Mouse (Mus musculus) lung, embryonic 15.5 days (tissue): ENCODE measurements at regions not wholly inside any gene's neighbourhood (a gene's known extent, or its start where the extent isn't known, plus 50 kb on each side); places are given as distances from the start of the nearest gene placed in this dataset.
A peak's percentile ranks its signal among the peaks of the same experiment; 100 is the strongest.

Experiments
- ATAC-seq: fragments of 200-750 bp; cut with Nextera tagmentation; 2 replicates; pipeline ENCODE4 v1.8.0; 2017; ENCODE audit warnings: moderate number of reproducible peaks, borderline replicate concordance; ENCODE audit not compliant: low FRiP score, low TSS enrichment; ENCODE audit errors: extremely low read depth
- H3K27ac ChIP-seq: fragments of 300-500 bp; sonication (generic); 2 replicates; pipeline ENCODE4 v1.5.1; 2015; ENCODE audit warnings: moderate library complexity, mild to moderate bottlenecking, inconsistent platforms
- H3K27me3 ChIP-seq: fragments of 300-500 bp; sonication (generic); 2 replicates; pipeline ENCODE4 v1.6.1; 2015; ENCODE audit warnings: inconsistent platforms
- H3K36me3 ChIP-seq: fragments of 300-500 bp; sonication (generic); 2 replicates; pipeline ENCODE4 v1.6.1; 2015; ENCODE audit warnings: inconsistent platforms
- H3K4me1 ChIP-seq: fragments of 300-500 bp; sonication (generic); 2 replicates; pipeline ENCODE4 v1.6.1; 2015; ENCODE audit warnings: inconsistent platforms
- H3K4me2 ChIP-seq: fragments of 300-500 bp; sonication (generic); 2 replicates; pipeline ENCODE4 v1.6.1; 2015; ENCODE audit warnings: inconsistent platforms, mild to moderate bottlenecking, moderate library complexity
- H3K4me3 ChIP-seq: fragments of 300-500 bp; sonication (generic); 2 replicates; pipeline ENCODE4 v1.5.1; 2015; ENCODE audit warnings: mild to moderate bottlenecking, inconsistent platforms
- H3K9ac ChIP-seq: fragments of 300-500 bp; sonication (generic); 2 replicates; pipeline ENCODE4 v1.6.1; 2015; ENCODE audit warnings: inconsistent platforms
- H3K9me3 ChIP-seq: fragments of 300-500 bp; sonication (generic); 2 replicates; pipeline ENCODE4 v1.6.1; 2016; ENCODE audit warnings: inconsistent platforms
- WGBS: fragments of 180-500 bp; shearing (Covaris S2); methylation state at CpG from one replicate; pipeline ENCODE4 v1.1.7; 2015; 5-methylcytosine and 5-hydroxymethylcytosine counted together

DNA sequence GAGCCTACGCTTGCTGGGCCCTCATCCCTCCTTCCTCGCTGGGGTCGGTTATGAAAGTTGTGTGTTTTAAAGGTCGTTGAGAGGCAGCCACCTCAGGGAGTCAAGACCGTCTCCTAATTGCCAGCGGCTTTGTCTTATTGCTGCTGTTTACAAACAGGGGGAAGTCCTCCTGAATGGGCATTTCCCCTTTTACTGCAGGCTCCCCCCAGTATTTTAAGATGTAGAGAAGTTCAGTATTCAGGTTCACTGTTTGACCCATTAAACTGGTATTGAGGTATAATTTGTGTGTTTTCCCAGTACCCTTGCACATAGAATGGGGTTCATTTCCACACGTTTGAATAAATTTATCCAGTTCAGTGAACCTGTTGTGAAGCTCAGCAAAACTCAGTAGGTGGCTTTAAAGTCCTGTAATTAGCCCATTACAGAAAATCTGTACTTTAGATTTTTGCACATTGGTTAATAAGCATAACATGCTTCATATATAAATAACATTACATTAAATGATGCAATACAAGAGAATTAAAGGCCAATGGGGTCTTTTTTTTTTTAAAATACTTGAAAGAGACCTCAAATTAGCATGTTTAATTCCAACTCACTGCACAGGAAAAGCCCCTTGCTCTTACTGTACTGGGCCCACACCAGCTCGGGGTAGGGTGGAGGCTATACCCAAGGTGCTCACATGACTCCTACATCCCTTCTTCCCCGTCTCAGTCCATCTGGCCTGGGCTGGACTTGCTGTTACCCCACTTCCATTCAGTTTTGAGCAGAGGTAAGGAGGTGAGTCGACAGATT lies 63.7 kb downstream of the Nkx2-1 start:
- no peaks in the 10 kb centered on the region for H3K27me3 ChIP-seq
- no peaks in the 10 kb centered on the region for H3K36me3 ChIP-seq
- H3K9ac ChIP-seq, result no peak overlapping the region
- H3K27ac ChIP-seq, result no peak overlapping the region
- no peak for ATAC-seq
- no peak overlapping the region for H3K4me3 ChIP-seq
- H3K9me3 ChIP-seq, result no peaks in the 10 kb centered on the region
- 69% methylated on average over 10 of the region's 10 CpGs for WGBS
- H3K4me1 ChIP-seq, result no peaks in the 10 kb centered on the region
- H3K4me2 ChIP-seq, result no peak overlapping the region

DNA sequence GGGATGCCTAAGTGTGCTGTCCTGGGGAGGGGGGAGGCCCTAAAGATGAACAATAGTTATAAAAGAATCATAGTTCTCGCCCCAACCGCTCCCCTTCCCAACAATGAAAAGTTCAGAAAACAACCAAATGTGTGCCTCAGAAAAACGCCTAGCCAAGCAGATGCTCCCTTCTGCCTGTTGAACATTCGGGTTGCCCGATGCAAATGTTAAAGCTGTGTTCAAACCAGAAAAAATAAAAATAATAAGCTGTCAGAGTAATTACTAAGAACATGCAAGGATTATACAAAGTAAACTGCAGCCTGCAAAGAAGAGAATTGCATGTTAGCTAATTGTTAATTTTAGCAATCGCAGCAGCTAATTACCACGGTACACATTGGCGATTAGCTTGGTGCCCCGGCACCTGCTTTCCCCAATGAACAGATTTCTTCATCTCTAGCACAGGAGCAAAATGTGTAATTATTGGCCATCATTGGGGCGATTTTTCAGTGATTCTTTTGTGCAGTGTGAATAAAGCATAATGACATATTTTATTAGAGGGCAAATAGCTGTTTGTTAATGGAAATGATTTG lies 65.7 kb downstream of the Nkx2-1 start:
- Histone ChIP-seq H3K4me3 (no peak overlapping the region), H3K4me1 (no peaks in the 10 kb centered on the region), H3K4me2 (no peak overlapping the region), H3K9ac (no peak overlapping the region), H3K9me3 (no peaks in the 10 kb centered on the region), H3K27me3 (no peaks in the 10 kb centered on the region), H3K27ac (no peak overlapping the region), H3K36me3 (no peaks in the 10 kb centered on the region)
- ATAC-seq, result no peak
- WGBS, result 75% methylated on average over 10 of the region's 10 CpGs

DNA sequence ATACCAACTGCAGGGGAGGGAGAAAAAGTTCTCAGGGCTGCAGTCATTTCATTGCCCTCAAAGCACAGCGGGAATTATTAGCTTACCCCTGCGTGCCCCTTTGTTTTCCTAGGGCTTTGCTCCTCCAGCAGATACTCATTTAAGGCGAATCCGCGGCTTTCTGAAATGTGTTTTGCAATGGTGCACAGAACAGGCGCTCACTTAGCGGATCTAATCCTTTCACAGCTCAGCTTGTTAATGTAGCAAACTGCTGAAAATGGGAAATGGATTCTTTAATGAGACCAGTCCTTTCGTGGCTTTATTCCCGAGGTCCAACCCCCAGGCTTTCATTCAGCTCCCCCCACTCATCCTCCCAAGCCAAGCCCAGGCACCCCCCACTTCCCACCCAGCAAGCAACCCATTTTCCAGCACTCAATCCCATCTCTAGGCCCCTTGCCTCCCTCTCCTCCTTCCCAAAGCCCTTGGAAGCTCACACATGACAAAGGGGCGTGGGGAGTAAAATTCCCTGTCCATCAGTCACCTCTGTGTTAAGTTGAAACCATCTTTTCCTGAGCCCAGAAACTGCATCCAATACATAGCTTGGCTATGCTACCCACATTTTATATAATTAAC lies 77.1 kb downstream of the Nkx2-1 start:
- 16% methylated on average over 10 of the region's 10 CpGs for WGBS
- ATAC-seq, result no peak
- no peak overlapping the region for H3K27ac ChIP-seq
- H3K9ac ChIP-seq, result no peak overlapping the region
- no peak overlapping the region for H3K4me3 ChIP-seq
- no peaks in the 10 kb centered on the region for H3K9me3 ChIP-seq
- no peaks in the 10 kb centered on the region; the same call in 1 of the 2 replicates for H3K27me3 ChIP-seq
- H3K36me3 ChIP-seq, result no peaks in the 10 kb centered on the region
- no peak overlapping the region for H3K4me2 ChIP-seq
- no peaks in the 10 kb centered on the region for H3K4me1 ChIP-seq

DNA sequence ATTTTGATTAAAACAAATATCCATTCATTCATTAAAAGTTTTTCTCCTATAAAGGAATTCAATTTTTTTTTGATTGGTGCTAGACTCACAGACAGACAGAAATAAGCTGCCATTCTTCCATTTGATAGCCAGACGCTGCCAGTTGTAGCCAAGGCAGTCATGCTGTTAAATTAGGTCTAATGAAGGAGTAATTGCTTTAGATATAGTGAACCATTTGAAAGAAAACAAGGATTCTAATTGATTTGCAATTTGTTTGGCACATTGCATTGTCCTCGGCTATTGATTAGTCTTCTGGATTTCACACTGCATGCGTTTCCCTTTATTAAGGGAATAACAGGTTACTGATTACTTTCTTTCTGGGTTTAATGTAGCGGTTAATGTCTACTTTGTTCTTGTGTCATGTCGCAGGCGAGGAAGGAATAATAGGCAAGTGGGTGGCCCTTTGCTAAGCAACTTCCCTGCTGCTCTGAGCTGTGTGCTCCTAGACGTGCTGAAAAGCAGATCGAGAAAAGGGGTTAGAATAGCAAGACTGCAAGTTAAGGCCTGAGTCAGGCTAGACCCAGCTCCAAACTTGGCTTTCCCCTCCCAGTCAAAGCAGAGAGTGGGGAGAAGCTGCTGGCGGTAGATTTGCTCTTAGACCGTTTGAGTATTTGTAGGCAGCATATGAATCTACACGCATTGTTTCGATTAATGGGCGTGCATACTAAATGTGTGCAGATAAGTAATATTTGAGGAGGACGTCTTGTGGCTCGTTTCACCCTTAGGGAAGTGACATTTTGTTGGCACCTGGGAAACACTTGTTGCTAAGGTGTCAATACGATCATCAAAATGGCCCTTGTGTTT lies 77.8 kb downstream of the Nkx2-1 start:
- WGBS, result 26% methylated on average over 16 of the region's 16 CpGs

DNA sequence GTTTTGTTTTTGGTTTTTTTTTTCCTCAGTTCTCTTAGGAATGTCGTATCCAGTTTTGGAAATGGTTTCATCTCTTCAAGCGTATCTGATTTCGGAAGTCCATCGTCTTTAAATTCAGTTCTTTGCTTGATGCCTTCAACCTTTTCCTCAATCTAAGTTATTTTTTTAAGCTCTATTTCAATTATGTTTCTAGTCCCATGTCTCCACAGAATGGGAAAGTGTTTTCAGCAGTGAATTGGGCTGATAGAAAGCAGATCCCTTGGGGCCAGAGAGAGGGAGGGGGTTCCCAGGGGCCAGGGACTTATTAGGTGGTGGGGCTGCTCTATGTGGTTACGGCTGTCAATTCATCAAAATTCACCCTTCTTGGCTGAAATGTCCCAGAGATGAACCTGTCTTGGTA lies 78.8 kb downstream of the Nkx2-1 start:
- H3K36me3 ChIP-seq, result no peaks in the 10 kb centered on the region
- H3K27ac ChIP-seq, result no peak overlapping the region
- no peak for ATAC-seq
- no peak overlapping the region for H3K4me2 ChIP-seq
- no peak overlapping the region for H3K4me3 ChIP-seq
- H3K27me3 ChIP-seq, result no peaks in the 10 kb centered on the region; the same call in 1 of the 2 replicates
- WGBS, result 61% methylated on average over 5 of the region's 5 CpGs
- no peaks in the 10 kb centered on the region for H3K4me1 ChIP-seq
- H3K9me3 ChIP-seq, result no peaks in the 10 kb centered on the region
- H3K9ac ChIP-seq, result no peak overlapping the region

More for the DNA sequence above, 77.8 kb downstream of the Nkx2-1 start:
- ATAC-seq, result no peak
- H3K27me3 ChIP-seq, result no peaks in the 10 kb centered on the region; the same call in 1 of the 2 replicates
- no peak overlapping the region for H3K4me3 ChIP-seq
- no peak overlapping the region for H3K9ac ChIP-seq
- no peaks in the 10 kb centered on the region for H3K36me3 ChIP-seq
- H3K9me3 ChIP-seq, result no peaks in the 10 kb centered on the region
- no peak overlapping the region for H3K4me2 ChIP-seq
- no peak overlapping the region for H3K27ac ChIP-seq
- H3K4me1 ChIP-seq, result no peaks in the 10 kb centered on the region

DNA sequence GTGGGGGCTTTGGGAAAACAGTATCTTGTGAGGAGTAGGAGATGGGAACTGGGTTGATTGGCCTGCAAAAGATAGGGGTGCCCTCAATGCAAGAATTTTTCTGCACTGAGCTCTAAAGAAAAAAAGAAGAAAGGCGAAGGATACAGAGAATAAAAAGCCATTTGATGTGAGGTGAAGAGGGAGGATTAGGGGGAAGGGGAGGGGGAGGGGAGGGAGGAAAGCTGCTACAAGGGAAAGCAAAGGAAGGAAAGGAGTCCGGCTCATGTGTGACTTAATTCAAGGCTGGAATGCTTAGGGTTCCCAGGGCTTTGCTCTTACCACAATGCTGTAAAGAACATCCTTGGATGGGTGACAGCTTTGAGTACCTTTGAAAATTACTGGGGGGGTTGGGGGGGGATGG lies 79.4 kb downstream of the Nkx2-1 start:
- no peak for ATAC-seq
- H3K27ac ChIP-seq, result no peak overlapping the region
- no peaks in the 10 kb centered on the region for H3K4me1 ChIP-seq
- H3K36me3 ChIP-seq, result no peaks in the 10 kb centered on the region
- no peak overlapping the region for H3K4me2 ChIP-seq
- no peaks in the 10 kb centered on the region; the same call in 1 of the 2 replicates for H3K27me3 ChIP-seq
- no peak overlapping the region for H3K4me3 ChIP-seq
- no peaks in the 10 kb centered on the region for H3K9me3 ChIP-seq
- no peak overlapping the region for H3K9ac ChIP-seq
- WGBS, result 23% methylated on average over 2 of the region's 2 CpGs

DNA sequence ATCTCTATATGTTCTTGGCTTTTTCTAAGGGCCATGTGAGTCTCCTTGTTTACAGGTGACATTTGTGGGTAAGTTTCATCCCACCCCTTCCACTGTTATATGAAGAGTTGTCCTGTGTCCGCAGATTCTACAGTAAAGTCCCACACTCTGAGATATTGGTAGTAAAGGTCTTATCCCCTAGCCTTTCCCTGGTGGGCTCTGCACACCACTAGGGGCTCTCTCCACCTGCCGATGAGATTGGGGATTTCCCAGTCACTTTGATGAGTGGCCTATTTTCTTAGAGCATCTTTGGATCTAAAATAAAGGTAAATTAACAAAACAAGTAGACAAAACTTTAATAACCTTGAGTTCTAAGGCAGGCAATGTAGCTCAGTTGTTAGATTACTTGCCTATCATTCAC lies 86.4 kb downstream of the Nkx2-1 start:
- no peak for ATAC-seq
- no peaks in the 10 kb centered on the region for H3K4me1 ChIP-seq
- H3K4me2 ChIP-seq, result no peak overlapping the region
- H3K4me3 ChIP-seq, result no peak overlapping the region
- no peaks in the 10 kb centered on the region for H3K27me3 ChIP-seq
- H3K36me3 ChIP-seq, result no peaks in the 10 kb centered on the region
- H3K9me3 ChIP-seq, result no peaks in the 10 kb centered on the region
- H3K27ac ChIP-seq, result no peak overlapping the region
- WGBS, result 82% methylated on average over 2 of the region's 2 CpGs
- no peak overlapping the region for H3K9ac ChIP-seq

DNA sequence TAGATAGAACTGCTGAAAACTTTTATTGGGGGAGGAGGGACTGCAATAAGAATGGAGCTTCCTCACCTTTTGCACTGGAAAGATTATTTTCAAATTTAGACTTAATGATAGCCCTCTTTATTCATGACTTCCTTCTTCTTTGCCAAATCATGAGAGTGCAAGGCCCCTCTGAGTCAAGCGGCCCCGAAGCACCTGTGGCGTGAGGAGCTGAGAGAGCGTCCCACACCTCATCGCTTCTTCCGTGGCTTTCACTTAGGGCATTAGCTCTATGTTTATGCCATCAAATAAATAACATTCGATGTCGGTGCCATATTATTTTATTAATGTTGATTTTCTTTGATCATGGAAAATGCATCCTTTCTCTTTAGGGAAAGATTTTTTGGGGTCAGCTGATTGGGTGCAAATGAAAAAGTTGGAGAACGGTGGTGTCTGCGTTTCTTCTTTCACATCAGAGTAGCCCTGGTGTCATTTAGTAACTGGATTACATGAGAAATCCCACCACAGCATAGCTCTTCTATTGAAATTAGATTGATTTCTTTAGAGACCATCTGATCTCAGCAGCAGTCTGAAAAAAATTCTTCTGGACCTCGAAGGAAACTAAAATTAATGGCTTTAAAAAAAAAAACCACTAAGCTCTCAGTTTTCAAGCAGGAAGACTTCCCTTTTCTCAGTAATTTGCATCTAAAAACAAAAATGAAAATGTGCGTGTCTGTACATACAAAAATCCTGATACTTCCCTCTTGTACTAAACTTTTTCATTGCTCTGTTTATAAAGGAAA lies 87.7 kb downstream of the Nkx2-1 start:
- no peak overlapping the region for H3K4me2 ChIP-seq
- no peaks in the 10 kb centered on the region for H3K9me3 ChIP-seq
- no peak for ATAC-seq
- H3K4me3 ChIP-seq, result no peak overlapping the region
- no peaks in the 10 kb centered on the region for H3K27me3 ChIP-seq
- no peaks in the 10 kb centered on the region for H3K36me3 ChIP-seq
- 78% methylated on average over 12 of the region's 12 CpGs for WGBS
- no peaks in the 10 kb centered on the region for H3K4me1 ChIP-seq
- no peak overlapping the region for H3K9ac ChIP-seq
- H3K27ac ChIP-seq, result no peak overlapping the region

DNA sequence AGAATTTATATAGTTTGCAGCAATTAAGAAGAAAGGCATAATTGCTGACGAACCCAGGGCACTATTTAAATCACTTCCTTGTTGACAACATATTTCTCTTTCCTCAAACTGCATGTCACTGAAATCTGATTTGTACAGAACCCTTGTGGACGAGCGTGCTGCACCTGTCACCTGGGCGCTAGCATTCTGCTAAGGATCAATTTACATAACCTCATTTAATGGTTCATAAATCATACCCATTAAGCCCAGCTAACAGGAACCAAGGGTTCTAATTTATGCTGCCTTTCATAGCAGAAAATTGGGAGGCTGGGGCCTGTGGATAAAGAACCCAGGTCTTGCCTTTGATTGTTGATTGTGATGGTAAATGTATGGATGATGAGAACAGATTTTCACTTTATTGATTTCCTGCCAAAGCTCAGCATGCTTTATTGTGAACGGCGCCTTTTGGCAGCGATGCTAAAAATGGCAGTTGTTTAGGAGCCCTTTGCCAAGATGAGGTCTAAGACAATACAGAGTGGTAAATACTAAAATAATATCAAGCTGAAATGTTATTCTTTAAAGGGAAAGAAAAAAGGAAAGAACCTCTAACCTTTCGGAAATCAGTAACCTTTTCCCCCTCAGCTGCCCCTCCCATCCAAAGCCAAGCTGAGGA lies 95.4 kb downstream of the Nkx2-1 start:
- Histone ChIP-seq H3K27me3 (no peaks in the 10 kb centered on the region), H3K9ac (no peak overlapping the region), H3K4me3 (no peak overlapping the region), H3K36me3 (no peaks in the 10 kb centered on the region), H3K4me2 (no peak overlapping the region), H3K9me3 (no peaks in the 10 kb centered on the region), H3K27ac (no peak overlapping the region), H3K4me1 (no peaks in the 10 kb centered on the region)
- WGBS, result 73% methylated on average over 8 of the region's 8 CpGs
- ATAC-seq, result no peak

DNA sequence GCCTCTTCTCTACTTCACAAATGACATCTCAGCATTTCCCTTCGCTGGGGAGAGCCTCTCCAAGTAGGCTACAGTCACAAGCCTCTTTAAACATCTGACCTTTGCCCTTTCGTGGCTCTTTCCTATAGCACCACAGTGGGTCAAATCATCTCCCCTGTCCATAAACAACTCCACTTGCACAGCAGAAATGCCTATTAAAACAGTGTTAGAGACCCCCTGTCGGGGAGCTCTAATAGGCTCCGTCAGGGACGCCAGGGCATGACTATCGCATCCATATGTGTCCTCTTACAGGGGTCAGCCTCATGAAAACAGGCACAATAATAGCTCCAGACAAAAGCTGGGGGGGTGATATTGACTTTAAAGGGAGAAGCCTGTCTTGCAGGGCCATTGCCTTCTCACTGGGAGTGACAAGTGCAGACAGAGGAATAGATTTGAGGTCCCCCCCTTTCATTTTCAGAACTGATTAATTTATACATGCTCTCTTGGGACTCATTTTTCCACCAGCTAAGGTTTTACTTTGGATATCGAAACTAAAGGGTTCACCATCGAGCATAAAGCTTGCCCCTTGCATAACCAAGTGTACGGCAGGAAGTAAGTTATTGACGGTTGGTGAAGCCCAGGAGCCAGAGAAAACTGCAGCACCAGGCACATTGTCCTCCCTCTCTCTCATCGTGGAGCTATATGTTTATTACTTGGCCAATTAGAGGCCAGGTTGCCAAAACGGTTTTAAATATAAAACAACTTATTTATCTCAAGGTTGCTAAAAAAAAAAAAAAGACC lies 94.6 kb upstream of the Mbip start:
- Histone ChIP-seq H3K4me1 (no peaks in the 10 kb centered on the region), H3K36me3 (no peaks in the 10 kb centered on the region), H3K27ac (peak overlapping the region; percentile 60; the same call in 1 of the 2 replicates), H3K27me3 (no peaks in the 10 kb centered on the region), H3K4me2 (no peak overlapping the region), H3K9ac (no peak overlapping the region), H3K4me3 (no peak overlapping the region), H3K9me3 (no peaks in the 10 kb centered on the region)
- ATAC-seq, result no peak
- 58% methylated on average over 12 of the region's 12 CpGs for WGBS
